Mouse (Mus musculus) intestine, postnatal 0 days (tissue): Measurements from ENCODE around the gene Rps12-ps3. TPM values are rescaled to one million over a fixed set of nuclear protein-coding genes. Genes with fewer than 3 reads are reported as not detected.

Experiments used
- ATAC-seq: fragments of 200-750 bp; cut with Nextera tagmentation; 2 replicates; pipeline ENCODE4 v1.8.0; 2017; ENCODE audit warnings: mild to moderate bottlenecking, moderate TSS enrichment, moderate library complexity
- H3K27ac ChIP-seq: fragments of 300-500 bp; sonication (generic); 2 replicates; pipeline ENCODE4 v1.5.1; 2014; ENCODE audit warnings: mild to moderate bottlenecking, low read depth, low read length, moderate library complexity
- H3K27me3 ChIP-seq: fragments of 300-500 bp; sonication (generic); replicated peaks from 2 replicates; pipeline ENCODE4 v1.6.1; 2014; ENCODE audit warnings: low read length, mixed read lengths; ENCODE audit not compliant: control insufficient read depth, insufficient read depth
- H3K36me3 ChIP-seq: fragments of 300-500 bp; sonication (generic); 2 replicates; pipeline ENCODE4 v1.6.1; 2014; ENCODE audit warnings: mild to moderate bottlenecking, moderate library complexity; ENCODE audit not compliant: control insufficient read depth, insufficient read depth
- H3K4me1 ChIP-seq: fragments of 300-500 bp; sonication (generic); replicated peaks from 2 replicates; pipeline ENCODE4 v1.6.1; 2014; ENCODE audit warnings: antibody characterized with exemption, low read length, mixed read lengths; ENCODE audit not compliant: control insufficient read depth, insufficient read depth
- H3K4me2 ChIP-seq: fragments of 300-500 bp; sonication (generic); replicated peaks from 2 replicates; pipeline ENCODE4 v1.6.1; 2014; ENCODE audit warnings: low read depth, mild to moderate bottlenecking, moderate library complexity
- H3K4me3 ChIP-seq: fragments of 300-500 bp; sonication (generic); 2 replicates; pipeline ENCODE4 v1.5.1; 2014; ENCODE audit warnings: low read depth, low read length
- H3K9ac ChIP-seq: fragments of 300-500 bp; sonication (generic); 2 replicates; pipeline ENCODE4 v1.6.1; 2014; ENCODE audit warnings: mild to moderate bottlenecking, low read depth, low read length
- H3K9me3 ChIP-seq: fragments of 300-500 bp; sonication (generic); 2 replicates; pipeline ENCODE4 v1.6.1; 2016; ENCODE audit warnings: mixed run types; ENCODE audit not compliant: control insufficient read depth
- CTCF ChIP-seq: sonication (generic); IDR thresholded peaks from 2 replicates; pipeline ENCODE4 v1.5.1; 2016; ENCODE audit warnings: low read depth, mild to moderate bottlenecking, control low read depth, antibody characterized with exemption, moderate library complexity
- WGBS: fragments of 180-500 bp; shearing (Covaris S2); extraction: QIAGEN DNeasy Blood & Tissue Kit; methylation state at CpG from one replicate; pipeline ENCODE4 v1.1.7; 2014; 5-methylcytosine and 5-hydroxymethylcytosine counted together
- polyA plus RNA-seq: library from polyadenylated mRNA; unstranded; fragments of >200 nt; fragmentation: Nextera tagmentation; extraction: Ambion mirVana; gene quantifications from 2 replicates; pipeline ENCODE4 v1.2.1, GENCODE M21; 2015

Gene Rps12-ps3
- polyA plus RNA-seq, 1 experiment from 2014 or later, result 20.0 TPM

DNA sequence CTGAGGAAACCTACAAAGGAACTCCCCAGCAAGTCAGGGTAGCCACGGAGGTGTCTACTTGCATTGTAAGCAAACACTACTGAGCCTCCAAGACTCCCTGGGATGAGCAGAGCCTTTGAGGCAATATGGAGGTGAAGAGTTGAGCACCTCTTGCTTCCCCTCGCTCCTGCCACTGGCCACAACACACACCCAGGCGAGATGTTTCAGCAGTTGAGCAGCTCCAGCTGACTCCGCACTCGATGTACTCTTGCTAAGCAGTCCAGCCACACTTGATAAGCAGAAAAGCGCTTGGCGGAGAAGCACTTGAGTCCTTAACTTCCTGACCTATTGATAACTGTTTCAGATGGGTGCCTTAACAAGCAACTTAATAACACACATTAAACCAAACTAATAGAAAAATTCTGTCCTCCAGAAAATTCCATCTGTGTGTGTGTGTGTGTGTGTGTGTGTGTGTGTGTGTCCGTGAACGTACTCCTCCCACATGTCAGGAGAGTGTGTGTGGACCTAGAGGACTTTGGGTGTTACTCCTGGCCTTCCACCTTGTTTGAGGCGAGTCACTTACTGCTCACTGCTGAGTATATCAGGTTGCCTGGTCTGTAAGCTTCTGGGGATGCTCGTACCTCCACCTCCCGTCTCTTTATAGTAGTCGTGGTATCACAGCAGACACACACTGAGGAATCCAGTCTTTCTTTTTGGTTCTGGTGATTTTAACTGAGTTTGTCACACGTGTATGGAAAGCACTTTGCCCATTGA is 34.9 kb downstream of the Rps12-ps3 start:
- H3K27ac ChIP-seq, result no peak overlapping the region
- no peaks in the 10 kb centered on the region for H3K9me3 ChIP-seq
- no peaks in the 10 kb centered on the region for H3K36me3 ChIP-seq
- no peak for ATAC-seq
- no peaks in the 10 kb centered on the region for H3K4me1 ChIP-seq
- WGBS, result 71% methylated on average over 14 of the region's 14 CpGs
- H3K4me2 ChIP-seq, result no peak overlapping the region
- no peak overlapping the region for H3K4me3 ChIP-seq
- no peak overlapping the region for H3K9ac ChIP-seq
- no peaks in the 10 kb centered on the region for H3K27me3 ChIP-seq
- no peak for TF ChIP-seq CTCF

DNA sequence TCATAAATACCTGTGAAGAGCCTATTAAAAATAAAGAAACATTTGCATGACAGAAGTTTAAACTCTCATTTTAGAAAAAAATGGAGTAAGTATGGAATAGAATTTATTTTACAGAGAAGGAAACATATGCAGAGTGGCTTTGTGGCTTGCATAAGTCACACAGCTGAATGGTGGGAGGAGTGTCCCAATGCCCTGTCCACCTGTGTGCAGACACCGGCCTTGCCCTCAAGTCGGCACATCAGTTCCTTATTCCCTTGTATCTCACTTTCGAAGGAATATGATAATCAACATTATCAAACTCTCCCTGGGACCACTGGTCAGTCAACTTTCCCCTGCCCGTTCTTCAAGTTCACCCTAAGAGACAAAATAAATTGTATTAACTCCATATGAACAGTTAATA is 35.8 kb downstream of the Rps12-ps3 start:
- Histone ChIP-seq H3K9me3 (no peaks in the 10 kb centered on the region), H3K4me1 (no peaks in the 10 kb centered on the region), H3K27ac (no peak overlapping the region), H3K9ac (no peak overlapping the region), H3K4me3 (no peak overlapping the region), H3K36me3 (no peaks in the 10 kb centered on the region), H3K4me2 (no peak overlapping the region), H3K27me3 (no peaks in the 10 kb centered on the region)
- no peak for ATAC-seq
- WGBS, result 74% methylated on average over 4 of the region's 4 CpGs
- no peak for TF ChIP-seq CTCF

DNA sequence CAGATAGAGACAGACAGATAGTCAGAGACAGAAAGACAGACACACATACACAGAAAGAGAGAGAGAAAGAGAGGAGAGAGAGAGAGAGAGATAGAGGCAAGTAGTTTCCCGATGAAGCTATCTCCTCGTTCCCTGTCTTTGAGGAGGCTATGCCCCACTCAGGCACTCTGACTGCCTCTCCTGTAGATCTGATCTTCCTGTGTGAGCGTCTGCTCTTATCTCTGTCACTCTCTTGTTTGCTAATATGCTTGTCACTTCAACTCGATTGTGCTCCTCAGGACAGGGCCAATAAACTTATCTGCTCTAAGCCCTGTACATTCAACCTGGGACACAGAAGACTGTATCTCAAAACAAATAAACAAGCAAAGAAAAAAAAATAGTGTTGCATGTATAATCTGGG is 37.1 kb downstream of the Rps12-ps3 start:
- no peak for ATAC-seq
- TF ChIP-seq CTCF, result no peak
- no peak overlapping the region for H3K27ac ChIP-seq
- H3K27me3 ChIP-seq, result no peaks in the 10 kb centered on the region
- H3K9me3 ChIP-seq, result no peaks in the 10 kb centered on the region
- no peak overlapping the region for H3K9ac ChIP-seq
- no peaks in the 10 kb centered on the region for H3K4me1 ChIP-seq
- no peak overlapping the region for H3K4me2 ChIP-seq
- no peaks in the 10 kb centered on the region for H3K36me3 ChIP-seq
- no peak overlapping the region for H3K4me3 ChIP-seq
- WGBS, result 18% methylated on average over 4 of the region's 4 CpGs

DNA sequence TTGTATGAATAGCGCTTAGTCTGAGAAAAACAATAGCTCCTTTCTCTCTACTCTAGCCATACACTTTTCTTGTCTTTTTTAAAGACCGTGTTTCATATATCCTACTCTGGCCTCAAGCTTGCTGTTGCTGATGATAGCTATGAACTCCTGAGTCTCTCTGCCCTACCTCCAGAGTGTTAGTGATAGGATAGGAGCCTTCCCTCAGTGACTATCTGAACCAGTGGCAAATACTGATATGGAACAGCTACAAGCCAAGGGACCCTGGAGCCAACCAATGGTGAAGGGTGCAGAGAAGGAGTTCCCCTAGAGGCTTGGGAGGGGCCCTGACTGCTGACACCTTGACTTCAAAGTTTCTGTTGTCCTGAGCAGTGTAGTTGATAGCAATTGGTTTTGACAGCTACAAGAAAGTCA is 38.4 kb downstream of the Rps12-ps3 start:
- Histone ChIP-seq H3K27ac (no peak overlapping the region), H3K9me3 (no peaks in the 10 kb centered on the region), H3K4me1 (no peaks in the 10 kb centered on the region), H3K36me3 (no peaks in the 10 kb centered on the region), H3K4me3 (no peak overlapping the region), H3K27me3 (no peaks in the 10 kb centered on the region), H3K9ac (no peak overlapping the region), H3K4me2 (no peak overlapping the region)
- WGBS, result 41% methylated on average over 2 of the region's 2 CpGs
- TF ChIP-seq CTCF, result no peak
- ATAC-seq, result no peak

DNA sequence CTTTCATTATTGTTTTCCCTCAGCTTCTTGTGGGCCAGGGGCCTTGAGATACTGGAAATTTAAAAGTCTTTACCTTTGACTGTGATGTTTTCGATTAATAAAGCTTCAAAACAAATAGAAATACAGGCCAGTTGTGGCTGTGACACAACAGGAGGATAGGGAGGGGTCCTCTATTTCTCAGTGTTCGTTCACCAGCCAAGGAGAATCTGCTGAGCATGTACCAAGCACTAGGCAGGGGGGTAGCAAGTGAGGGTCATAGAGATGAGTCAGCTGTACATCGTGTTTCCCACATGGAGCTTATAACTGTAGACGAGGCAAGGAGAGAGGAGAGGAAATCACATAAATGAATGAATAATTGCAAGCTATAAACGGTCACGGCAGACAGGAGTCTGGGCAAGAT is 40.6 kb downstream of the Rps12-ps3 start:
- H3K4me1 ChIP-seq, result no peaks in the 10 kb centered on the region; the same call in 1 of the 2 replicates
- no peaks in the 10 kb centered on the region for H3K27me3 ChIP-seq
- no peak overlapping the region for H3K27ac ChIP-seq
- 77% methylated on average over 6 of the region's 6 CpGs for WGBS
- no peaks in the 10 kb centered on the region for H3K9me3 ChIP-seq
- H3K4me2 ChIP-seq, result no peak overlapping the region
- no peak overlapping the region for H3K9ac ChIP-seq
- TF ChIP-seq CTCF, result no peak
- H3K4me3 ChIP-seq, result no peak overlapping the region
- H3K36me3 ChIP-seq, result no peaks in the 10 kb centered on the region
- ATAC-seq, result no peak

DNA sequence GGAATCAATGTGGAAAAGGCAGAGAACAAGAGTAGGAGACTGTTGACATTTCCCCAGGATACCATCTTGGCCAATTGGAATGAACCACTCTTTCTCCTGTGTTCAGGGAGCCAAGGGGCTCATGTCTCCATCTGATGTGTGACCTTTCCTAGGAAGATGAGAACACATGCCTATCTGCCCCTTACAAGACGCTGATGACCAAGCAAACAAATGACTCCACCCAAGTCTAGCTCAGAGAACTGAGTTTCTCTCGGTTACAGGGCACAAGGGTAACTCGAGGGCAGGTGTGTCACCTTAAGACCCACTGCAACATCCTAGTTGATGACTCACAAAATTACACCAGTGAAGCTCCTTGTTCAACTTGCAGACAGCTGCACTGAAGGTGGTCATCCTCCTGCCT is 41.6 kb downstream of the Rps12-ps3 start:
- H3K4me1 ChIP-seq, result no peaks in the 10 kb centered on the region; the same call in 1 of the 2 replicates
- no peak for ATAC-seq
- no peaks in the 10 kb centered on the region for H3K27me3 ChIP-seq
- WGBS, result 75% methylated on average over 3 of the region's 3 CpGs
- H3K9ac ChIP-seq, result no peak overlapping the region
- no peaks in the 10 kb centered on the region for H3K9me3 ChIP-seq
- no peak overlapping the region for H3K4me3 ChIP-seq
- no peak overlapping the region for H3K27ac ChIP-seq
- no peak for TF ChIP-seq CTCF
- no peaks in the 10 kb centered on the region for H3K36me3 ChIP-seq
- H3K4me2 ChIP-seq, result no peak overlapping the region
